ENCODE assay signal across 19 mouse cellular contexts in genomic region chr15:101363933-101364332, GRCm38 (mm10). TPM values are rescaled to one million over a fixed set of nuclear protein-coding genes. Genes with fewer than 3 reads are reported as not detected.
"Had no signal": no experiment of that assay in that cellular context is flagged by ENCODE, and none has a peak within 500 bp of the region (broad histone marks: within the 10 kb centered on the region; RNA-seq: fewer than 3 reads in every experiment).

No protein-coding gene starts in this region.

- H3K27ac ChIP-seq: limb, embryonic 13.5 days; liver, embryonic 13.5 days; lung, embryonic 15.5 days; midbrain, embryonic 10.5 days; midbrain, embryonic 13.5 days; neural tube, embryonic 13.5 days had no signal

- H3K27me3 ChIP-seq: liver, embryonic 13.5 days; lung, embryonic 15.5 days; neural tube, embryonic 13.5 days had no signal

- DNase-seq: kidney, postnatal 10 days; left cerebral cortex, postnatal 4 days; liver, embryonic 13.5 days; retina, postnatal 1 day; right cerebral cortex, postnatal 25 days; spleen, adult 18-20 months; thymus, adult 2 months; thymus, postnatal 14 days; thymus, postnatal 4 days had no signal

- H3K9me3 ChIP-seq: limb, embryonic 13.5 days; liver, embryonic 13.5 days; lung, embryonic 15.5 days; megakaryocyte, embryonic 14.5 days; midbrain, embryonic 10.5 days; midbrain, embryonic 13.5 days; neural tube, embryonic 13.5 days had no signal

- H3K9ac ChIP-seq: limb, embryonic 13.5 days; liver, embryonic 13.5 days; lung, embryonic 15.5 days; midbrain, embryonic 13.5 days; neural tube, embryonic 13.5 days had no signal

- H3K4me2 ChIP-seq: limb, embryonic 13.5 days; liver, embryonic 13.5 days; lung, embryonic 15.5 days; midbrain, embryonic 13.5 days; neural tube, embryonic 13.5 days had no signal

- H3K36me3 ChIP-seq: limb, embryonic 13.5 days; liver, embryonic 13.5 days; lung, embryonic 15.5 days; midbrain, embryonic 10.5 days; midbrain, embryonic 13.5 days; neural tube, embryonic 13.5 days had no signal

- H3K4me1 ChIP-seq: liver, embryonic 13.5 days; midbrain, embryonic 13.5 days; neural tube, embryonic 13.5 days had no signal

- H3K4me3 ChIP-seq: limb, embryonic 13.5 days; liver, embryonic 13.5 days; lung, embryonic 15.5 days; megakaryocyte, embryonic 14.5 days; midbrain, embryonic 10.5 days; midbrain, embryonic 13.5 days; myocyte; neural tube, embryonic 13.5 days had no signal

- ATAC-seq: intestine, embryonic 16.5 days; midbrain, embryonic 13.5 days; midbrain, embryonic 16.5 days had no signal

RNA-seq across cellular contexts. Expression of gene Krt7, which starts 46.9 kb away (rescaled TPM):
- total RNA-seq: layer of hippocampus, postnatal 14 days had no signal
